Mouse (Mus musculus) ovary, postnatal 10 days (tissue): Measurements from ENCODE around the gene Tnfrsf14.
A peak's percentile ranks its signal among the peaks of the same experiment; 100 is the strongest.

ENCODE experiments used
- DNase-seq: peaks from one replicate; pipeline ENCODE4 v3.0.0; 2022; ENCODE audit warnings: low spot score

Gene Tnfrsf14

GRCm38 (mm10) chr4:154928395-154929087, at the start of gene Tnfrsf14:
Gene Tnfrsf14 (minus strand): TSS chr4:154928563.
- DNase-seq, result no peak

- DNase-seq, result no peak
Observed at GRCm38 (mm10) chr4:154974163-154974611, 45.8 kb upstream of the Tnfrsf14 start.

GRCm38 (mm10) chr4:154972546-154972945, 44.2 kb upstream of the Tnfrsf14 start:
- no peak for DNase-seq

GRCm38 (mm10) chr4:154967173-154967572, 38.8 kb upstream of the Tnfrsf14 start:
- no peak for DNase-seq

- no peak for DNase-seq
Observed at GRCm38 (mm10) chr4:154965856-154966255, 37.5 kb upstream of the Tnfrsf14 start.

GRCm38 (mm10) chr4:154964581-154965235, 36.3 kb upstream of the Tnfrsf14 start:
- no peak for DNase-seq

GRCm38 (mm10) chr4:154963901-154964580, 35.7 kb upstream of the Tnfrsf14 start, which contains the start of gene Pank4:
Gene Pank4 (plus strand): TSS chr4:154964123.
- DNase-seq, result peak; percentile 73

- DNase-seq, result no peak
Observed at GRCm38 (mm10) chr4:154963190-154963836, 35.0 kb upstream of the Tnfrsf14 start.

- DNase-seq, result no peak
Observed at GRCm38 (mm10) chr4:154962683-154963082, 34.3 kb upstream of the Tnfrsf14 start.

GRCm38 (mm10) chr4:154961911-154962310, 33.5 kb upstream of the Tnfrsf14 start:
- no peak for DNase-seq

- no peak for DNase-seq
Observed at GRCm38 (mm10) chr4:154961226-154961738, 32.9 kb upstream of the Tnfrsf14 start.

- no peak for DNase-seq
Observed at GRCm38 (mm10) chr4:154960690-154961225, 32.4 kb upstream of the Tnfrsf14 start, which contains the start of gene Hes5. Gene Hes5 (plus strand): TSS chr4:154960923.

- no peak for DNase-seq
Observed at GRCm38 (mm10) chr4:154960021-154960689, 31.8 kb upstream of the Tnfrsf14 start.

GRCm38 (mm10) chr4:154958621-154959020, 30.3 kb upstream of the Tnfrsf14 start:
- no peak for DNase-seq

- no peak for DNase-seq
Observed at GRCm38 (mm10) chr4:154958171-154958570, 29.8 kb upstream of the Tnfrsf14 start.

GRCm38 (mm10) chr4:154957289-154957993, 29.1 kb upstream of the Tnfrsf14 start:
- DNase-seq, result no peak

- no peak for DNase-seq
Observed at GRCm38 (mm10) chr4:154956604-154957003, 28.2 kb upstream of the Tnfrsf14 start.

GRCm38 (mm10) chr4:154952461-154953241, 24.3 kb upstream of the Tnfrsf14 start:
- no peak for DNase-seq

GRCm38 (mm10) chr4:154949589-154949982, 21.2 kb upstream of the Tnfrsf14 start:
- no peak for DNase-seq
